Mouse (Mus musculus) midbrain, embryonic 12.5 days (tissue): ENCODE measurements at regions not wholly inside any gene's neighbourhood (a gene's known extent, or its start where the extent isn't known, plus 50 kb on each side); places are given as distances from the start of the nearest gene placed in this dataset.
A peak's percentile ranks its signal among the peaks of the same experiment; 100 is the strongest.

ENCODE experiments used
- ATAC-seq: fragments of 200-750 bp; cut with Nextera tagmentation; 2 replicates; pipeline ENCODE4 v1.8.0; 2017; ENCODE audit warnings: low read depth, moderate TSS enrichment, moderate library complexity; ENCODE audit not compliant: low FRiP score
- H3K27ac ChIP-seq: fragments of 300-500 bp; sonication (generic); replicated peaks from 2 replicates; pipeline ENCODE4 v1.5.1; 2016; ENCODE audit warnings: mild to moderate bottlenecking
- H3K27me3 ChIP-seq: fragments of 300-500 bp; sonication (generic); 2 replicates; pipeline ENCODE4 v1.6.1; 2016; ENCODE audit warnings: mild to moderate bottlenecking
- H3K36me3 ChIP-seq: fragments of 300-500 bp; sonication (generic); 2 replicates; pipeline ENCODE4 v1.6.1; 2016
- H3K4me1 ChIP-seq: fragments of 300-500 bp; sonication (generic); 2 replicates; pipeline ENCODE4 v1.6.1; 2016
- H3K4me2 ChIP-seq: fragments of 300-500 bp; sonication (generic); replicated peaks from 2 replicates; pipeline ENCODE4 v1.6.1; 2016; ENCODE audit warnings: mild to moderate bottlenecking, moderate library complexity
- H3K4me3 ChIP-seq: fragments of 300-500 bp; sonication (generic); 2 replicates; pipeline ENCODE4 v1.5.1; 2016; ENCODE audit warnings: mild to moderate bottlenecking
- H3K9ac ChIP-seq: fragments of 300-500 bp; sonication (generic); replicated peaks from 2 replicates; pipeline ENCODE4 v1.6.1; 2016; ENCODE audit warnings: mild to moderate bottlenecking, moderate library complexity
- H3K9me3 ChIP-seq: fragments of 300-500 bp; sonication (generic); 2 replicates; pipeline ENCODE4 v1.6.1; 2016; ENCODE audit warnings: mild to moderate bottlenecking
- WGBS: fragments of 180-500 bp; shearing (Covaris S2); methylation state at CpG from one replicate; pipeline ENCODE4 v1.1.7; 2016; 5-methylcytosine and 5-hydroxymethylcytosine counted together

DNA sequence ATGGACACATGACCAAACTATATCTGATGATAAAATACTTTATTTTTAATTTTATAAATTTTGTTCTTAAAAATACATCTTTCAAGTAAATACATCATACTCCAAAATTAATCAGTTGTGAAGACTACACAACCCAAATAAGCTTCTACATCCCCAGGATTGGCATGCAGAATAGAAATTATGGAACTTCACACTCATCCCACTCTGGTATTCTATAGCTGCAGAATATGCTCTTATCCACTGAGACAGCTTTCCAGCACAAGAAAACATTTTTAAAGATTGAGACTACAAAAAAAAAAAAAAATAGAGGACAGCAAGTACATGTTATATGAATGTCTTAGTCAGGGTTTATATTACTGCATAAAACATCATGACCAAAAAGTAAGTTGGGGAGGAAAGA lies 94.4 kb downstream of the Gm11232 start:
- no peak overlapping the region for H3K4me3 ChIP-seq
- ATAC-seq = no peak
- H3K36me3 ChIP-seq = no peaks in the 10 kb centered on the region
- no peaks in the 10 kb centered on the region for H3K4me1 ChIP-seq
- H3K9me3 ChIP-seq = no peaks in the 10 kb centered on the region
- H3K4me2 ChIP-seq = no peak overlapping the region
- H3K9ac ChIP-seq = no peak overlapping the region
- H3K27me3 ChIP-seq = no peaks in the 10 kb centered on the region
- H3K27ac ChIP-seq = no peak overlapping the region

DNA sequence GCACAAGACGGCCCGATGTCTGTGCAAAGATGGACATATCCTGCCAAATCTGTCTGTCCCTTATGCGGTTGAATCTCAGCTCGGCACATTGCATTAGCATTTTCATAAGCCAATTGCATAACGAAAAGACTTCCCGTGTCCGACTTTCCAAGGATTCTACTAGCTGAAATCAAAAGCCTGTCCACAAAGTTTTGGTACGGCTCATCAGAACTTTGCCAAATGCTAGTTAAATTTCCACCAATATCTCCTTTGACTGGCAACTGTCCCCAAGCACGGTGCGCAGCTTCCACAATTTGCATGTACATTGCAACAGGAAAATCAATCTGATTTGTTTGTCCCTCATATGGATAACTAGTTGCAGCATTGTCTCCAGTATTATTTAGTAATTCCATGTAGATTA lies 117.2 kb downstream of the Gm11232 start:
- H3K4me1 ChIP-seq = no peaks in the 10 kb centered on the region
- 95% methylated on average over 10 of the region's 10 CpGs for WGBS
- H3K9ac ChIP-seq = no peak overlapping the region
- H3K4me3 ChIP-seq = no peak overlapping the region
- 0 out of 2 replicates have a peak, but pooled peaks cover 5% of the 10 kb centered on the region for H3K9me3 ChIP-seq
- no peaks in the 10 kb centered on the region for H3K27me3 ChIP-seq
- ATAC-seq = no peak
- no peak overlapping the region for H3K27ac ChIP-seq
- H3K4me2 ChIP-seq = no peak overlapping the region
- H3K36me3 ChIP-seq = no peaks in the 10 kb centered on the region

DNA sequence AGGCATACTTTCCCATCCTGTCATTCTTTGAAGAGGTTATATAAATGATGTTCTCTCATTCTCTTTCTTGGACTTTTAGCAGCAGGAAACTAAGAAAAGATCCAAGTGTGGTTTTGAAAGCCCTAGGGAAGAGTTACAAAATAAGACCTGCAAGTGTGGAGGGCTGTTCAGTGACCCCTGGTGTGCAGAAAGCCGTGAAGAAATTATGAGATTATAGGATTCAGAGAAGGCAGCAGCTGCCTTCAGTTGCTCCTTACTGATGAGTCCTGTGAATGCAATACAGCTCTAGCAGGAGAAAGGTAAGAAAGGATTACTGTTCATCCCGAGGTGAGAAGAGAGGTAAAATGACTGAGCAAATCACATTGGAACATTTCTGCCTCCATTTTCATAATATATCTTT lies 130.7 kb downstream of the Gm11232 start:
- no peak overlapping the region for H3K9ac ChIP-seq
- no peak overlapping the region for H3K4me3 ChIP-seq
- H3K9me3 ChIP-seq = no peaks in the 10 kb centered on the region
- no peak overlapping the region for H3K4me2 ChIP-seq
- H3K4me1 ChIP-seq = no peaks in the 10 kb centered on the region
- H3K27me3 ChIP-seq = no peaks in the 10 kb centered on the region
- no peak overlapping the region for H3K27ac ChIP-seq
- 24% methylated on average over 2 of the region's 2 CpGs for WGBS
- no peak for ATAC-seq
- no peaks in the 10 kb centered on the region for H3K36me3 ChIP-seq

- no peak overlapping the region for H3K27ac ChIP-seq
- 57% methylated on average over 1 of the region's 1 CpGs for WGBS
Measured at GRCm38 (mm10) chr4:71626626-71627025, 131.1 kb downstream of the Gm11232 start.

GRCm38 (mm10) chr4:71624771-71625170 lies 133.0 kb downstream of the Gm11232 start:
- Histone ChIP-seq H3K27me3 (no peaks in the 10 kb centered on the region), H3K4me3 (no peak overlapping the region), H3K4me2 (no peak overlapping the region), H3K4me1 (no peaks in the 10 kb centered on the region), H3K36me3 (no peaks in the 10 kb centered on the region), H3K27ac (no peak overlapping the region), H3K9me3 (no peaks in the 10 kb centered on the region), H3K9ac (no peak overlapping the region)
- WGBS = 86% methylated on average over 2 of the region's 2 CpGs
- ATAC-seq = no peak

More at GRCm38 (mm10) chr4:71626626-71627025, 131.1 kb downstream of the Gm11232 start:
- ATAC-seq = no peak
- no peaks in the 10 kb centered on the region for H3K9me3 ChIP-seq
- H3K27me3 ChIP-seq = no peaks in the 10 kb centered on the region
- H3K9ac ChIP-seq = no peak overlapping the region
- no peak overlapping the region for H3K4me3 ChIP-seq
- H3K36me3 ChIP-seq = no peaks in the 10 kb centered on the region
- H3K4me1 ChIP-seq = no peaks in the 10 kb centered on the region
- no peak overlapping the region for H3K4me2 ChIP-seq

- WGBS = 85% methylated on average over 1 of the region's 1 CpGs
- Histone ChIP-seq H3K4me1 (no peaks in the 10 kb centered on the region), H3K9ac (no peak overlapping the region), H3K36me3 (no peaks in the 10 kb centered on the region), H3K9me3 (0 out of 2 replicates have a peak, but pooled peaks cover 4% of the 10 kb centered on the region), H3K27ac (no peak overlapping the region), H3K4me3 (no peak overlapping the region), H3K4me2 (no peak overlapping the region), H3K27me3 (no peaks in the 10 kb centered on the region)
- ATAC-seq = no peak
Measured at GRCm38 (mm10) chr4:71613720-71614119, 144.0 kb downstream of the Gm11232 start.

- H3K9me3 ChIP-seq = no peaks in the 10 kb centered on the region
- H3K36me3 ChIP-seq = no peaks in the 10 kb centered on the region
- no peak overlapping the region for H3K27ac ChIP-seq
- H3K4me1 ChIP-seq = no peaks in the 10 kb centered on the region
- 79% methylated on average over 2 of the region's 2 CpGs for WGBS
- no peak overlapping the region for H3K4me2 ChIP-seq
- peak; percentile 41 for ATAC-seq
- no peak overlapping the region for H3K4me3 ChIP-seq
- H3K27me3 ChIP-seq = no peaks in the 10 kb centered on the region
- H3K9ac ChIP-seq = no peak overlapping the region
Measured at GRCm38 (mm10) chr4:71585880-71586279, 171.9 kb downstream of the Gm11232 start.

DNA sequence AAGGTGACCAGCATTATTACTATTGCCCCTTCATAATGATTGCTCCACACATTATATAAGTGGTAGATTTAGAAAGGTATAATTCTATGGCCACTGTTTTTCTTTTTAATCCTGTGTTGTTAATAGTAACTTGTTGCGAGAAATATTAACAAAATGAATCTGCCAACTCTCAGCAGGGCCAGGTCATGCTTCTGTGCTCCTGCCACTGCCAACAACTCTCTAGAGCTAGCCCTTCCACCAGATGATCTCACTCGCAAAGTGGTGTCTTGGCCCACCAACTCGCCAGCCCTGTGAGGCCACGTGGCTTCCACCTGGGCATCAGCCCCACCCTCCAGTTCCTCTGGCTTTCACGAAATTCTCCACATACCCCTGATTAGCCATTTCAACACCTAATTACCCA lies 197.1 kb downstream of the Gm11232 start:
- no peak for ATAC-seq
- Histone ChIP-seq H3K36me3 (no peaks in the 10 kb centered on the region), H3K4me2 (no peak overlapping the region), H3K27me3 (no peaks in the 10 kb centered on the region), H3K9ac (no peak overlapping the region), H3K4me1 (no peaks in the 10 kb centered on the region), H3K27ac (no peak overlapping the region), H3K4me3 (no peak overlapping the region), H3K9me3 (no peaks in the 10 kb centered on the region)
- 88% methylated on average over 5 of the region's 5 CpGs for WGBS

DNA sequence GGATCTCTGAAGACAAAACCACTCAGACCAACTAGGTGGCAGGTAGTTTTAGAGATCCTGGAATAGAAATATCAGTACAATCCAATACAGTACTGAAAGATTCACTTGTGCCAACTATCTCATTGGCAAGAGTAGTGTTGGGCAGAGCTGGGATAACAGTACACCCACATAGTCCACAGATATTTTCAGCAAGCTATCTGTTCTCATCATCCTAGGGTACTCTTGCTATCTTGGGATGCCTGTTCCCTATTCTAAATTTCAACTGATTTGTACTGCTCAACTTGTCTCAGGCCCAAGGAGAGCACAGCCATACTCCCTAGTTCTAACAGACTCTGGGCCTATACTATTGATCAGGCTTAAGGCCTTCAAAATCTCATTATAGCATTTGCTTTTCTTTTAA lies 218.6 kb downstream of the Gm11232 start:
- no peaks in the 10 kb centered on the region for H3K9me3 ChIP-seq
- H3K4me1 ChIP-seq = no peaks in the 10 kb centered on the region
- no peak overlapping the region for H3K9ac ChIP-seq
- H3K27ac ChIP-seq = no peak overlapping the region
- no peaks in the 10 kb centered on the region for H3K36me3 ChIP-seq
- no peak for ATAC-seq
- H3K4me3 ChIP-seq = no peak overlapping the region
- H3K4me2 ChIP-seq = no peak overlapping the region
- H3K27me3 ChIP-seq = no peaks in the 10 kb centered on the region

GRCm38 (mm10) chr4:71537971-71538370 lies 219.8 kb downstream of the Gm11232 start:
- 87% methylated on average over 2 of the region's 2 CpGs for WGBS
- H3K4me1 ChIP-seq = no peaks in the 10 kb centered on the region
- ATAC-seq = no peak
- no peaks in the 10 kb centered on the region for H3K27me3 ChIP-seq
- no peak overlapping the region for H3K9ac ChIP-seq
- H3K27ac ChIP-seq = no peak overlapping the region
- no peaks in the 10 kb centered on the region for H3K36me3 ChIP-seq
- H3K4me3 ChIP-seq = no peak overlapping the region
- no peak overlapping the region for H3K4me2 ChIP-seq
- H3K9me3 ChIP-seq = no peaks in the 10 kb centered on the region

DNA sequence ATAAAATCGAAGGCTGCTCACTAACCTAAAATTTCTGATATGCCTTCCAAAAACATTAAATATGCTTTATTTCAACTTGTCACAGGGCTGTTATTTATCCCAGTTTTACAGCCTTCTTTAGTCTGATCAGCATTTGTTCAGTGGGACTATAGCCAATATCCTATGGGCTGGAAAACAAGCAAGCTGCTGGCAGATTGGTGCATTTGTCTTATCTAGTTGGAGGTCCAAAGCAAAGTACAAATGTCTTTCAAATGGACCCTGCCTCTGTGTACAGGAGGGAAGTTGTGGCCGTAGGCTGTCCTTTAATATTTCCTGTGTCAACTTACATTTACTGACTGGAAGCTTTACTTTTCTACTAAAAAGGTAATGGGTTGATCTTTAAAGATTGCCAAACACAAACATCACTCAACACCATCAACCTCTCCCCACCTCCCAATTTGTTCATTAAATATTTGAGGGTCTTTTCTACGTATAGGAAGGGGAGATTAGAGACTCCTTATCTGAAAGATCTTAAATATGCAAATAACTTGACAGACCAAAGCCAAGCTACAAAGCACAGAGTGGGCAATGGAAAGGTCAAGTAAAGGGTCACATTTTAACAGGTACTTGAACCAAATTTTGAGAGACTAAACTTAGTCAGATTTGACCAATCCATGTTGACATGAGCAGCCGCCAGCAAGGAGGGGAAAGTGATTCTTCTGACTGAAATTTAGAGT lies 233.4 kb downstream of the Gm11232 start:
- no peak overlapping the region for H3K9ac ChIP-seq
- no peak for ATAC-seq
- WGBS = 77% methylated on average over 4 of the region's 4 CpGs
- no peaks in the 10 kb centered on the region for H3K27me3 ChIP-seq
- H3K4me1 ChIP-seq = no peaks in the 10 kb centered on the region
- H3K27ac ChIP-seq = no peak overlapping the region
- no peak overlapping the region for H3K4me2 ChIP-seq
- H3K9me3 ChIP-seq = no peaks in the 10 kb centered on the region
- H3K4me3 ChIP-seq = no peak overlapping the region
- H3K36me3 ChIP-seq = no peaks in the 10 kb centered on the region

- Histone ChIP-seq H3K27ac (no peak overlapping the region), H3K4me2 (no peak overlapping the region), H3K27me3 (no peaks in the 10 kb centered on the region), H3K9ac (no peak overlapping the region), H3K4me3 (no peak overlapping the region), H3K36me3 (no peaks in the 10 kb centered on the region), H3K4me1 (no peaks in the 10 kb centered on the region), H3K9me3 (no peaks in the 10 kb centered on the region)
- no peak for ATAC-seq
Measured at GRCm38 (mm10) chr4:71520751-71521150, 237.0 kb downstream of the Gm11232 start.

DNA sequence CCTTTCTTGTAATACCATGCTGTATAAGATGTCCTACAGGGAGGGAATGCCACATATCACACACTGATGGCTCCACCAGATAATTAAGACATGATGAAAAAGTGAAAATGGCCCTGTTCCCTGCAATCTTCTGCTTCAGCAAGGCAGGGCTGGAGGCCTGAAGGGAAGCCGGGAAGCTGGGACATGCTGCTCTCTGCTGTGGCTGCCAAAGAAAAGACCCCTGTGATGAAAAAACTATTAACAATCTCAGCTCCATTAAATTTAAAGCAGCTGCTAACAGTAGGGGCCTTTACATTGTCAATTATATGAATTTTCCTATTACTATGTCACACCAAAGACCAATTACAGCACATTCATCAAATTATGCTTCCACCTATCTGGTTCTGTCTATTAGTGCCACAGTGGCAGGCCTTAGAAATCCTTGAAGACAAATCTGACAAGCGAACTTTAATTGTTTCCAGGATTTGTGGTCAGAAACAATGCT lies 239.8 kb downstream of the Gm11232 start:
- ATAC-seq = 0 out of 2 replicates have a peak, but pooled peaks have one; percentile 12
- Histone ChIP-seq H3K36me3 (no peaks in the 10 kb centered on the region), H3K9me3 (0 out of 2 replicates have a peak, but pooled peaks cover 5% of the 10 kb centered on the region), H3K9ac (no peak overlapping the region), H3K4me3 (no peak overlapping the region), H3K4me1 (no peaks in the 10 kb centered on the region), H3K27me3 (no peaks in the 10 kb centered on the region), H3K27ac (no peak overlapping the region), H3K4me2 (no peak overlapping the region)
- WGBS = 56% methylated on average over 2 of the region's 2 CpGs
